Mouse (Mus musculus): Measurements from ENCODE around the gene Clec2i.
"Not testable (repeated sequence)": the region's sequence is repeated elsewhere in the genome, so short reads cannot be mapped to it uniquely, and the experiment has no call there.

Clec2i gene

GRCm38 (mm10) chr6:128887091-128887790 is at the start of gene Clec2i:
Gene Clec2i, plus strand, starts transcription at chr6:128887588.
- DNase-seq = peak; percentile 70 to 72

- DNase-seq = peak; percentile 90 to 91
Measured at GRCm38 (mm10) chr6:128838342-128839265, 48.8 kb upstream of the Clec2i start.

GRCm38 (mm10) chr6:128839266-128839771 is 48.1 kb upstream of the Clec2i start:
- peak; percentile 95 to 97 for DNase-seq

GRCm38 (mm10) chr6:128839921-128840320 is 47.5 kb upstream of the Clec2i start:
- no peak for DNase-seq

GRCm38 (mm10) chr6:128840669-128841068 is 46.7 kb upstream of the Clec2i start:
- not testable (repeated sequence) for DNase-seq

GRCm38 (mm10) chr6:128841327-128842089 is 45.9 kb upstream of the Clec2i start:
- no peak for DNase-seq

- DNase-seq = peak; percentile 47 to 54
Measured at GRCm38 (mm10) chr6:128842356-128842944, 44.9 kb upstream of the Clec2i start.

- peak; percentile 91 to 93 for DNase-seq
Measured at GRCm38 (mm10) chr6:128842945-128843478, 44.4 kb upstream of the Clec2i start.

- DNase-seq = peak; percentile 72 to 75
Measured at GRCm38 (mm10) chr6:128843479-128843992, 43.9 kb upstream of the Clec2i start.

- DNase-seq = no peak
Measured at GRCm38 (mm10) chr6:128844131-128844530, 43.3 kb upstream of the Clec2i start.

GRCm38 (mm10) chr6:128844586-128845080 is 42.8 kb upstream of the Clec2i start:
- no peak for DNase-seq

- peak; percentile 94 to 95 for DNase-seq
Measured at GRCm38 (mm10) chr6:128845319-128845979, 41.9 kb upstream of the Clec2i start.

- DNase-seq = no peak
Measured at GRCm38 (mm10) chr6:128845998-128846542, 41.3 kb upstream of the Clec2i start.

- DNase-seq = no peak
Measured at GRCm38 (mm10) chr6:128847401-128847800, 40.0 kb upstream of the Clec2i start.

- peak; percentile 66 to 72 for DNase-seq
Measured at GRCm38 (mm10) chr6:128849902-128850301, 37.5 kb upstream of the Clec2i start.

- no peak for DNase-seq
Measured at GRCm38 (mm10) chr6:128850671-128851070, 36.7 kb upstream of the Clec2i start.

- no peak for DNase-seq
Measured at GRCm38 (mm10) chr6:128851151-128851550, 36.2 kb upstream of the Clec2i start.

- DNase-seq = no peak
Measured at GRCm38 (mm10) chr6:128852766-128853165, 34.6 kb upstream of the Clec2i start.

GRCm38 (mm10) chr6:128854024-128854820 is 33.2 kb upstream of the Clec2i start:
- DNase-seq = peak; percentile 91 to 92

GRCm38 (mm10) chr6:128854895-128855294 is 32.5 kb upstream of the Clec2i start:
- no peak for DNase-seq

Measured in B cell, adult 2 months (primary cell).